Mouse (Mus musculus) lung, postnatal 0 days (tissue): Measurements from ENCODE around the gene St7l.

ENCODE experiments used
- CTCF ChIP-seq: IDR thresholded peaks from 2 replicates; pipeline ENCODE4 v1.5.1; 2016; ENCODE audit warnings: antibody characterized with exemption, mild to moderate bottlenecking
- EP300 ChIP-seq: IDR thresholded peaks from 2 replicates; pipeline ENCODE4 v1.6.1; 2016; ENCODE audit warnings: antibody characterized with exemption, mild to moderate bottlenecking, control low read depth

DNA sequence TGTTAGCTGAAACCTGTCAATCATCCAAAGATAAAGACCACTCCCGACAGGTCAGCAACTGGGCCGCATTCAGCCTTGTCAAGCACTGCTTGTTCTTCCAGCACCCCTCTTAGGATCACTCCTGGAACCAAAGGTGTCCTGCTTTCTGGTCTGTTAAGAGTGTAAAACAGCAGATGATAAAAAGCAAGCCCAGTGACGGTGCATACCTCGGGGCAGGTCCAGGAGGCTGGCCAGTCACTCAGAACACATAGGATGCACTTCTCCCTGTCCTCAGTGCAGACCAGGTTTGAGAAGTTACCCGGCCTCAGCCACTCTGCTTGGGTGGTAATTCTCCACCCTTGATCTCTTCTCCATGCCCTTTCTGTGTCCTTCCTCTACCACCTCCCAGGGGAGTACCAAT, 78.9 kb downstream of the St7l start:
- TF ChIP-seq CTCF (no peak), EP300 (no peak)
